Mouse (Mus musculus) layer of hippocampus, adult 9-11 months (tissue): ENCODE measurements around the gene Cpa5.

Source experiments
- DNase-seq: peaks from one replicate; pipeline ENCODE4 v3.0.0; 2022

Cpa5 gene

GRCm38 (mm10) chr6:30645379-30645778 lies 34.6 kb downstream of the Cpa5 start:
- no peak for DNase-seq

- DNase-seq = peak; percentile 53
Observed at GRCm38 (mm10) chr6:30649651-30650296, 39.0 kb downstream of the Cpa5 start.

GRCm38 (mm10) chr6:30652425-30653188 lies 41.8 kb downstream of the Cpa5 start:
- no peak for DNase-seq

GRCm38 (mm10) chr6:30653518-30653917 lies 42.7 kb downstream of the Cpa5 start:
- DNase-seq = no peak

GRCm38 (mm10) chr6:30654402-30654859 lies 43.6 kb downstream of the Cpa5 start:
- no peak for DNase-seq

GRCm38 (mm10) chr6:30654932-30655331 lies 44.1 kb downstream of the Cpa5 start:
- DNase-seq = no peak

GRCm38 (mm10) chr6:30657279-30657678 lies 46.5 kb downstream of the Cpa5 start:
- no peak for DNase-seq

GRCm38 (mm10) chr6:30658619-30659018 lies 47.8 kb downstream of the Cpa5 start:
- no peak for DNase-seq

- DNase-seq = peak; percentile 24
Observed at GRCm38 (mm10) chr6:30664776-30665175, 54.0 kb downstream of the Cpa5 start.

- DNase-seq = no peak
Observed at GRCm38 (mm10) chr6:30665296-30665695, 54.5 kb downstream of the Cpa5 start.

GRCm38 (mm10) chr6:30666043-30666442 lies 55.2 kb downstream of the Cpa5 start:
- DNase-seq = no peak

- DNase-seq = no peak
Observed at GRCm38 (mm10) chr6:30667585-30667984, 56.8 kb downstream of the Cpa5 start.

GRCm38 (mm10) chr6:30671696-30672095 lies 60.9 kb downstream of the Cpa5 start:
- no peak for DNase-seq

GRCm38 (mm10) chr6:30673764-30674561 lies 63.2 kb downstream of the Cpa5 start:
- DNase-seq = no peak

GRCm38 (mm10) chr6:30674714-30675280 lies 64.0 kb downstream of the Cpa5 start:
- no peak for DNase-seq

- DNase-seq = no peak
Observed at GRCm38 (mm10) chr6:30675281-30675771, 64.5 kb downstream of the Cpa5 start.

- no peak for DNase-seq
Observed at GRCm38 (mm10) chr6:30676506-30676905, 65.7 kb downstream of the Cpa5 start.

- DNase-seq = no peak
Observed at GRCm38 (mm10) chr6:30677591-30677990, 66.8 kb downstream of the Cpa5 start.

- DNase-seq = no peak
Observed at GRCm38 (mm10) chr6:30678482-30678881, 67.7 kb downstream of the Cpa5 start.

GRCm38 (mm10) chr6:30679567-30679966 lies 68.8 kb downstream of the Cpa5 start:
- DNase-seq = no peak

- no peak for DNase-seq
Observed at GRCm38 (mm10) chr6:30680442-30680841, 69.6 kb downstream of the Cpa5 start.
